Mouse (Mus musculus) naive thymus-derived CD4-positive, alpha-beta T cell, adult 2 months (primary cell): Measurements from ENCODE around the gene Ppp1r11.
A peak's percentile ranks its signal among the peaks of the same experiment; 100 is the strongest.

Experiments used
- DNase-seq: peaks from one replicate; pipeline ENCODE4 v3.0.0-alpha.2; 2011; ENCODE audit warnings: low read depth

Ppp1r11 gene

DNA sequence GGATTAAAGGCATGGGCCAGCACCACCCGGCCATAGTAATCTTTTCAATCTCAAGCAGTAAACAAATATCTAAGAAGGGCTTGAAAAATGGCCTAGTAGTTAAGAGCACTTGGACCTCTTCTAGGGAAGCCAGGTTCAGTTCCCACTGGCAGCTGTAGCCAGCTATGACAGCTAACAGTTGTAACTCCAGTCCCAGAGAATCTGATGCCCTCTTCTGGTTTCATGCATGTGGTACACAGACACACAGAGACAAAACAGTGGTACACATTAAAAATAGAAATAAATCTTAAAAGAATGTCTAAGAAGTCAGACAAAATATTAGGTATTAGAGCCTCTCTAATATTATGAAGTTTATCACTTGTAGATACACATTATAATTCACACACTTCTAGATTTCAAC is 9.6 kb upstream of the Ppp1r11 start:
- DNase-seq: no peak

DNA sequence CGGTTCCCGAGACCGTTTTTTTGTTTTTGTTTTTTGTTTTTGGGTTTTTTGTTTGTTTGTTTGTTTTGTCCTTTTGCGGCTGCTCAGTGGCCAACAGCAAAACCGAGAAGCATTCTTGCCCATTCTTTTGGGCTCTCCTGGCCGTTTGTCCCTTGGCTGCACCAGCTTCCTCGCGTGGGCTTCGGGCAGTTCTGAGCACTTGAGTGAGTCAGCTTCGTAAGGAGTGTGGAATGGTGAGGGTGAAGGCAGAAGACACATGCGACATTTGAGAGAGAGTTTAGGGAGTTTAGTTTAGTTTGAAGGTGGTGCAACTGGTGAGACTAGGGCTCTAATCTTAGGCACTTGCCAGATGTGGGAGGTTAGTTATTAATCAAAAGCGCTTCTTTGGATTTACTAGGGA is 7.3 kb upstream of the Ppp1r11 start:
- DNase-seq: no peak

DNA sequence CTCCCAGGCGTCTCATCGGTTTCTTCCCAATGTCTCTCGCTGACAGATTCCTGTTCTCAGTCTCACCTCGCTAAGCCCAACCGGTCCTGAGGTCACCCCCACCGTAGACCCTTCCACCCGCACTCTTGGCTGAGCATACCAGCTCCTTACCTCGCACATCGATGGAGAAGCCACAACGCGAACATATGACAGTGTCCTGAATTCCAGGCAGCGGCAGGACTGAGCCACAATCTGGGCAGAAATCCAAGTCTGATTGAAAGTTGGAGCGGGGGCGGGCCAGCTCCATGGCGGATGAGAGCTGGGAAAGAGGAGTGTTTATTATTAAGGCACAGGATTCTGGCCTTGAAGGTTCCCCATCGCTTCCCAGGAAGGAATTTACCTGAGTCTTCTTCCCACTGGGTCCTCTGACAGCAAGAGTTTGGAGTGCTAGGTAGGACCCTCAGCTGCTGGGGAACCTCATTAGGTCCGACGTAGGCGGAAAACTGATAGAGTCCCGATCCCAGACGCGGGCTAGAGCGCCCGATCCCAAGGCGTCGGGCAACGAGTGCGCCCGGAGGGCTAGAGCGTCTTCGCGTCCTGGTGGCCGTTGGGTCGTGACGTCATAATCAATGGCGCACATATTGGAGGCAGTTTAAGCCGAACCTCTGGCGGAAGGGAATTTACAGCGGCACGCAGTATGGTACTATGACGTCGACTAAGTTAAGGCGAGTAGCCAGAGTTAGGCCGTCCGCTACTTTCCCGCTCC is 6.6 kb upstream of the Ppp1r11 start, which contains the start of the genes Znrd1 and Znrd1as:
TSS of gene Znrd1 (minus strand) at position 561 of the 745 bp plus-strand sequence.
TSS of gene Znrd1as (plus strand) at position 594 of the 745 bp plus-strand sequence.
- DNase-seq: peak; percentile 92

DNA sequence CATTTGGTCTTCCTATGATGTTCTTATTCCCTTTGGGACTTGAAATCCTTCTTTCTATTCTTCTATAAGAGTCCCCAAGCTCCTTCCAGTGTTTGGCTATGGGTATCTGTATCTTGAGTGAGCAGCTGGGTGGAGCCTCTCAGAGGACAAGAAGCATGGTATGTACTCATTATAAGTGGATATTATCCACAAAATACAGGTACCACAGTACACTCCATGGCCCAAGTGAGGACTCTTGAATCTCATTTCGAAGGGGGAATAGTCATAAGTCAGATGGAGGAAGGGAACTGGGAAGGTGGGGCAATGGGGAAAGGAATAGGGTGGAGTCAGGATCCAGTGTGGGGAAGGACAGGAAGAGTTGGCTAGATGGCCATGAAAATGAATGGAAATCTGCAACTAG is 1.5 kb upstream of the Ppp1r11 start:
- DNase-seq: no peak

DNA sequence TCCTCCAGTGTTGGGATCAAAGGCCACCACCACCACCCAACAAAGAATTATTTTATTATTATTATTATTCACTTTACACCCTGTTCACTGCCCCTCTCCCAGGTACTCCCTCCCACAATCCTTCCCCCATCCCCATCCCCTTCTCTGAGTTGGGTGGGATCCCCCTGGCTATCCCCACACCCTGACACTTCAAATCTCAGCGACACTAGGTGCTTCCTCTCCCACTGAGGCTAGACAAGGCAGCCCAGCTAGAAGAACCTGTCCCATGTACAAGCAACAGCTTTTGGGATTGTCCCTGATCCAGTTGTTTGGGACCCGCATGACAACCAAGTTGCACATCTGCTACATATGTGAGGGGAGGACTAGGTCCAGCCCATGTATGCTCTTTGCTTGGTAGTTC is 1.1 kb upstream of the Ppp1r11 start:
- DNase-seq: no peak

DNA sequence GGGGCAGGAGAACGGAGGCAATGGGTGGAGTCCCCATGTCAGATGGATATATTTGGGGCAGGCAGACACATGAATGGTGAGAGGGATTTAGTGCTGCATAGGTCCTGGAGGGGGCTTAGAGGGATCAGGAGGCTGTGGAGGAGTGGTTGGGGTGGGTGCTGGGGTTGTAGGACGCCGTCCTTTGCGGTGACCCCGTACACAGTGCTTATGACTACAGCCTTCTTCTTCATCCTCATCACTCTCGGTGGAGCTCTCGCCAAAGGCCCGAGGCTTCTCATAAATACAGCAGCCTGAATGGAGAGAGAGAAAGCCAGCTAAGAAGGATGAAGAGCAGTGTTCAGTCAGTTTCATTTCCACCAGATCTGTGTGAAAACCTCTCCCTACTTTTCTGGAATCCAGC is 2.3 kb downstream of the Ppp1r11 start:
- DNase-seq: no peak

DNA sequence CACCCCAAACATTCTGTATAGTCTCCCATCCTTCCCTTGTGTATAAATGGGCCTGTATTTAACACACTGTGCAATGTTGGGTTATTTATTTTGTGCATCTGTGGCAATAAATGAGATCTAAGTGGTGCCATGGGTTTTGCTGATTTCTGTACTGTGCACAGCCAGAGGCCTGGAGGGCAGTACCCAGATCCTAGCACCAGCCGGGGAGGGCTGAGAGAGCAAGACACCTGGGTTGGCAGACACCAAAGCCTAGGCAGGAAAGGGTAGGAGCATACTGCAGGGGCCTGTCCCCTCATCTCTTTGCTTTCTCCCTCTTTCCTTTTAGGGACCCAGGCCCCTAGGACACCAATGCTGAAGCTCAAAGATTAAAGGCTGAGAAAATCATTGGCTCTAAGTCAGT is 3.3 kb downstream of the Ppp1r11 start:
- DNase-seq: no peak

DNA sequence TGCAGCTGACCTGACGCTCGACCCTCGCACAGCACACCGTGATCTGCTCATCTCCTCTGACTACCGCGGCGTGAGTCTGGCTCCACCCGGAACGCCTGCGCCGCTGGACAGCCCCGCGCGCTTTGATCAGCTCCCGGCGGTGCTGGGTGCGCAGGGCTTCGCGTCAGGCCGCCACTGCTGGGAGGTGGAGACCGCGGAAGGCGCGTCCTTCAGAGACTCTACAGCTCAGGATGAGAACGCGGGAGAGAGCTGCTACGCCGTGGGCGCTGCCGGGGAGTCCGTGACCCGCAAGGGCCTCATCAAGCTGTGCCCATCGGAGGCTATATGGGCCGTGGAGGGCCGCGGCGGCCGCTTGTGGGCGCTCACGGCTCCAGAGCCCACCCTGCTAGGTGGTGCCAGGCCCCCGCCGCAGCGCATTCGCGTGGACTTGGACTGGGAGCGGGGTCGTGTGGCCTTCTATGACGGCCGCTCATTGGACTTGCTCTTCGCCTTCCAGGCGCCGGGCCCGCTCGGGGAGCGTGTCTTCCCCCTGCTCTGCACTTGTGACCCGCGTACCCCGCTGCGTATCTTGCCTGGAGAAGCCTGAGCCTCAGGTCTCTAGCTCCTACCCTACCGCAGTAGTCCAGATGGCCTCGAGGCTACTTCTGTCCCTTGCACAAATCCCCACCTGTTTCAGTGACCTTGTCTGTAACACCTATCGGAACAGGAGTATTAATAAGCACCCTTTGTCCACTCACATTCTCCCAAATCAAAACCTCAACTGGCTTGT is 4.3 kb downstream of the Ppp1r11 start:
- peak; percentile 57 for DNase-seq

DNA sequence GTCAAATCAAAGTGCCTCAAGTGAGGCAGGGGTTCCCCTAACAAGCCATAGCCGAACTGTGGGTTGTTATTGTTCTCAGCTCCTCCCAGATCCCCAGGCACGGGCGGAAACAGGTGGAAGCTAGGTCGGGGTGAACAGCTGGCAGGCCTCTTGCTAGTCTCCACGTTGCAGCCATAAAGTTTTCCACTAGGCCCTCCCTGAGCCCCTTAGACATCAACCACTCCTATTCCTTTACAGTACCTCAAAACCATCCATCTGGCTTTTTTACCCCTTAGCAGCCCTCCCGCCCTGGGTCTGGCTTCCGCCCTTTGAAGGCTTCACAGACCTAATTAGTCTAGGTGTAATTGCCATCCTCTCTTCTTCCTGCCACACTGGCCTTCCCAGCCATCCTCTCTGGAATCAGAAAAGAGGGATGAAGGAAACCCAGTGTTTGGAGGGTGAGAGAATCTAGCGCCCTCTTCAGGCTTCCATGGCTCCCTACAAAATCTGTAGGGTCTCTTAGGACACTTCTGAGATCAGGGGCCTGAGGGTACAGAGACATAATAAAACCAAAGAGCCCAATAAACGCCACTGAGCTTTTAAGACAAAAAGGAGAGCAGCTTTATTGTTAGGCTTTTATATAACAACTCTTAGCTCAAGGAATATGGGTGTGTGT is 7.3 kb downstream of the Ppp1r11 start:
- peak; percentile 69 for DNase-seq

DNA sequence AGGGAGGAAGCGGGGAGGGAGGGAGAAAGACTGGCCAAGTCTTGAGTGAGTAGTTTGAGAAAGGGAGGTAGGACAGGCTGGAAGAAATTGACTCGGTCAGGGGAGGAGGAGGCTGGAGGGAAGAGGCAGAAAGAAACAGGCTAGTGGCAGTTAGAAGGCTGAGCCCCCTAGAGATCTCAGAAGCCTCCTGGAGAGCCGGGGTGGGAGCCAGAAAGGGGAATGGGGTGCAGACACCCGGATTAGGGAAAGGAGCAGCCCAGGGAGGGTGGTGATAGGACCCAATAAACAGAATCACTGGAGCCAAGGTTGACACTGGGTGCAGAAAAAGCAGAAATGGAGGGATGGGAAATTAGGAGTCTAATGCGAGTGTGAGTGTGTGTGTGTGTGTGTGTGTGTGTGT is 7.8 kb downstream of the Ppp1r11 start:
- no peak for DNase-seq

DNA sequence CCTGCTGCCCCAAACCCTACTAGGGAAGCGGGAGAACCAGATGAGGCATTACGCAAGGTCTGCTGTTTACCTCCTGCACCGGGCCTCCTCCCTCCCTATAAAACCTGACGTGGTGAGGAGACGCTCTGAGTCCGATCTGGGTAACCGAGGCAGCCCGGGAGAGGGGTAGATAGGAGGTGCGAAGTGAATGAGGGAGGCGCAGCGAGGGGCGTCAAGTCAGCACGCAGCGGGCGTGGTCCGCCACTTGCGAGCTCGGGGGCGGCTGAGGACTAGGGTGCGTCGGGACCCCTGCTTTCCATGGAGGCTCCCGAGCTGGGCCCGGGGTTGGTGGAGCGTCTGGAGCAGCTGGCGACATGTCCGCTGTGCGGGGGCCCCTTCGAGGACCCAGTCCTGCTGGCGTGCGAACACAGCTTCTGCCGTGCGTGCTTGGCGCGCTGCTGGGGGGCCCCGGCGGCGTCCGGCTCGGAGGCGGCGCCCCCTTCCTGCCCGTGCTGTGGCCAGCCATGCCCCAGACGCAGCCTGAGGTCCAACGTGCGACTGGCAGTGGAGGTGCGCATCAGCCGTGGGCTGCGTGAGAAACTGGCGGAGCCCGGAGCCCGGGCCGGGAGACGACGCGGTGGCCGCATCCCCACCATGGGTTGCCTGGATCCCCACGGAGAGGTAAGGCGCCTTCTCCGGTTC is 8.6 kb downstream of the Ppp1r11 start, which contains the start of gene Rnf39:
TSS of gene Rnf39 (plus strand) at position 128 of the 681 bp plus-strand sequence.
- peak; percentile 26 for DNase-seq

DNA sequence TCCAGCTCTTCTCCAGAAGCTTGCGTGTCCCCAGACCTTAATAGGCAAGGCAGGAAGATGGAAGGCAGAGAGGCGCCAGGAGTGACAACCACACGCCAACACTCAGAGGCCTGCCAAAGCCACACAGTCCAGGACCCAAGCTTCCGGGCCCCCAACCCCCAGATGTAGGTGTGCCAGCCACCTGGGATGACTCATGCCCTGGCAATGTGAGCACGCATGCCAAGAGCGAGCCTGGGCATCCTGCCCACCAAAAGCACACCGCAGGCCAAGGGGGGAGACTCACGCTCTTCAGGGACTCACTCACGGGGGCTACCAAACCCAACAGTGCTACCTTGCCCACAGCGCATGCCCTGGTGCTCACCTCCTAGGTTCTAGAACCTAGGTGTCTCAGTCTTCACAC is 9.2 kb downstream of the Ppp1r11 start:
- peak; percentile 61 for DNase-seq

DNA sequence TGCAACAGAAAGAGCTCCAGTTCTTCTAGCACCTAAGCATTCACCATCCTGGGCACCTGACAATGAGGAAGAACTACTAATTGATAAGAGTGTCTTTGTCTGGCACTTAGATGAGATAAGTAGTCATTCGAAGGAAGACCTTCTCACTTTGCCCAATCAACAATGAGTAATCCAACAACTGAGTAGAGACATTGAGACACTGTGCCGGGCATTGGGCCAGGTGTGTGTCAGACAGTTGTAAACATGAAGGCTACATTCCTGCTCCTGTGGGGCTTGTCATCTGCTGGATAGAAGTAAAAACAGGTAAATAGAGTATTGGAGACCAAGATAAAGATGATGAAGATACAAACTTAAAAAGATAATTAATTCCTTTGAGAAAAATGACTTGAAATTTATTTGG is 13.5 kb downstream of the Ppp1r11 start:
- no peak for DNase-seq

DNA sequence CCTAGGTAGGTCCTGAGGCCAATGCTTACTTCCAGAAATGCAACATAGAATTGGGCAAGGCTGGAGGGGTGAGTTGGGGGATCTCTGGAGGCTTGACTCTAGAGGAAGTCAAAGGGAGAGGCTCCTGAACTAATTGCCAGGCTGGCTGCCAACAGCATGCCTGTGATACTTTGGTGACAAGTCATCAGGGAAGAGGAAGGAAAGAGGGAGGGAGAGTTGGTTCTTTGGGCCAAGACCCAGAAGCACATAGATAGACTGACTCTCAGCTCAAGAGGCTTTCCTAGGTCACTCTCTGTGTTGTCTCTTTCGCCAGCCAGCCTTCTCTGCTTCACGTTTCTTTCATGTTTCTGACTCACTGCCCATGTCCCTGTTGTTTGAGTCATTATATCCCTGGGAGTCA is 19.7 kb downstream of the Ppp1r11 start:
- no peak for DNase-seq

DNA sequence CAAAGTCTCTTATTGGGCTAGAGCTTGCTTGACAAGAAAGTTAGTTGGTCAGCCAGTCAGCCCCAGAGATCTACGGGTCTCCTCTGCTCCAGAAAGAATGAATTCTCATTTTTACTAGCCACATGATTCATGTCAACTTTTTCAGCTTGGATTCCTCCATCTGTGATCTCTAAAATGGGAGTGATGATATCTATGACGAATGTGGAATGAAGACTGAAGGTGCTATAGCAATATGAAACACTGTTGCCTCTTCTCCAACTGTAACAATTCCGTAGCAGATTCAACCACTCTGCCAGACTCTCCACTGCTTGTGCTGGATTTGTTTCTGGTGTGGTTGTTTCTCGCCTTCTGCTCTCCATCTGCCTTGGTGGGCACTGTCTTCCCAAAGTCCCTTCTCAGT is 20.4 kb downstream of the Ppp1r11 start:
- no peak for DNase-seq

DNA sequence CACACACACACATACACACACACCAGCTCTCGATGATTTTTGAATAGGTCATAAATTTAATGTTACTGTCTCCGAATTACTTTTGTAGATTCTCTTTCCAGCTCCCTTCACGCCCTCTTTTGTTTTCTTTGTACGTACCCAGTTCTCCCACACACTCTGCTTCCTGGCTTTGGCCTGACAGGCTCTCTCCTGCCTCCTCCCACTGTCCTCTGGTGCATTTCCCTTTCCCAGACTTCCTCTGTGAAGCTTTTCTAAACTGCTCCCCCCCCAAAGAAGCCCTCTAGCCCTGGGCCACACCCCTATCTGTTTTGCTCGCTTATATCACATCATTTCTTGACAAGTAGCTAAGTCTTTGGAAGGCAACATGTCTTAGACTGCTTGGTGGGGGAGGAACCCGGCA is 21.3 kb downstream of the Ppp1r11 start:
- no peak for DNase-seq

DNA sequence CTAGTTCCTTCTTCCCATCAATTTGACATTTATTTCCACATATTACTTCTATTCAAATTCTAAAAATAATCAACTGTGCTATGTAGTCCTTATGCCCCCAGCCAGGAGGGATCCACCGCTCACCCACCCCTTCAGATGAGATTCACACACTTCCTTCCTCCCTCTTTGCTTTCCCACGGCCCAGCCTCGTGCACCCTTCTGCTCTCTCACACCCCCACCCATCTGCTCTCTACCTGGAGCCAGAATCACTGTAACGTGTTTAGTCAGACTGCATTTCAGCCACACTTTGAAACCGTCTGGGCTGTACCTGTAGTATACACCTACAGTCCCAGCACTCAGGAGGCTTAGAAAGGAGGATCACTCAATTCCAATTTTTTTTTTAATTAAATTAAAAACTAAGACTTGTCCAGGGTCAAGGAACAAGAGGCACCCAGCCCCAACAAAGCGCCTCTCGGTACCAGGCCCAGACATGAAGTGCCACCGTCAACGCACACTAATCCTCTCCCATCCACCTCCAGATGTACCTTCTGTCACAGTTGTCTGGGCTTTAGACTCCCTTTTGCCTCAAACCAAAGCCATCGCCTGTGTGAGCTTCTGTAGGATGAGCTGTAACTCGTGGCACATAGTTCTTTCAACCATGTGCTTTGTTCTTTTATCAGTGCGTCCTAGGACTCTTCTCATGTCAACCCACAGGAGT is 22.2 kb downstream of the Ppp1r11 start:
- DNase-seq: no peak

DNA sequence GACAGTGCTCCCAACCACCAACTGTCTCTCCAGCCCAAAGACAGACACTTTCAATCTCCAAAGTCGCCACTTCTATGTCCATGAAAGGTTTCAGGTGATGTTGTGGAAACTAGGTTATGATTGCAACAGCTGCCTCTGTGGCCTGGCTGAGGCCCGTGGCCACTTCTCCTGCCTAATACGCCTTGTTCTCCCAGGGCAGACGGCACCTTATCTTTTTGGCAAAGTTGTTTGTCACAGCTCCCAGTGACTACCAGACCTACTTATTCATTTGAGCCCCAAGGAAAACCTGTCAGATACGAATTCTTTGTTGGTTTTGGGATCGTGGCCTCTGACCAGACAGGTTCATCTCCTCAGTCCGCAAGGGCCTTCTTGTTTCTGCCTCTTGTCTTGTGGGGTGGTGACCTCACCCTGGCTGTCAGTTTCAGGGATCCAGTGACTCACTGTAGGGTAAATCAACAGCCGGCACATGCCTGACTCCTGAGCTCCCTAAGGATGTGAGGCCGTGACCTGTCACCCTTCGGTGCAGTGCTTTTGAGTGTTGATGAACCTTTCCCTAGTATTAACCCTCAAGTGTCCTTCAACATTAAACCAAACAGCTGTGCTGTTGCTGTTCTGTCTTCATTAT is 23.9 kb downstream of the Ppp1r11 start:
- no peak for DNase-seq

DNA sequence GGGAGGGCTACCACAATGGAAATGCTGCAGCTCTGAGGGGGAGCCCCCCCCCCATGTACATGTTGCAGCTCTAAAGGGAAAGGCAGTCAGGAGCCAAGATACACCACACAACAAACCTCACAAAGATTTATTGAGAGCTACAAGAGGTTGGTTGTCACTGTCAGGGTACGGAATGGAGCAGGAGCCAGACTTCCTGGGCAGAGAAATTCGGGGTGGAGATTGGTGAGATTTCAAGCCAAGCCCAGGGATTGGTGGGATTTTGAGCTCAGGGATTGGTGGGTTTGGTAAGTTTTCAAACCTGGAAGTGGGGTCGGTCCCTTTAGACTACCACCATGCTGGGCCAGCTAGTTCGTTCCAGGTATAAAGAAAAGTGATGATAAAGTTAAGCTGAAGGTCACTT is 28.1 kb downstream of the Ppp1r11 start:
- no peak for DNase-seq

DNA sequence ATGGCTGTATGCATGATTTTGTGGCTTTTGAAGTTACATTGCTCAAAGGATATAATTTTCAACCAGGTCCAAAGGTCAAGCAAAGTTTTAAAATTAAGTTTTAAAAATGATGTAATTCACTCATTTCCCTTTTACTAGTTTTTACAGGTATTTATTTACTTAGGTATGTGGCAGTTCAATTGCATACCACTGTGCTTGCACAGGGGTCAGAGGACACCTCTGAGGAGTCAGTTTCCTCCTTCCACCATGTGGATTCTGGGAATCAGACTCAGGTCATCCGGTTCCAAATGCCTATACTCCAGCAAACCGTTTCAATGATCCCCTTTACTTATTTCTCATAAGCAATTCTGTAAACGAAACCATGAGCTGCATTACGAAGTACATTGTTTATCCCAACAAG is 28.8 kb downstream of the Ppp1r11 start:
- DNase-seq: no peak

DNA sequence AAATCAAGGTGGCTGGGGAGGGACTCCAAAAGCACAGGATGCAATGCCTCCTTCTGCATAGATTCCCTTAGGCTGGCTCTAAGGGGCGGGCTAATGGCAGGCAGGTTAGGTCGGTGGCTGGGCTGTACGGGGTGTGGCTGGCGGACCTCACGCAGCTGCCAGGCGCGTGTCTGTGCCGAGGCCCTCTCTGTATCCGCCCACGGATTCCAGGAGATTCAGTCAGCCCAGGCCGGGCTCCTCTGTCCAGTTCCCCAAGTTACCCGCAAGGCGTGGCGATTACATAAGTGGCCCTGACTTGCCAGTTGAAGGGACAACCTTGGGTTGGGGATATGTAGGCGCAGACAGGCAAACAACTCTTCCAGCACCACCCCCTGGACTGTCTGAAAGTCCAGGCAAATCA is 31.3 kb downstream of the Ppp1r11 start:
- DNase-seq: no peak
